Mouse (Mus musculus) hindbrain, embryonic 12.5 days (tissue): Measurements from ENCODE around the gene Zc2hc1b. TPM values are rescaled to one million over a fixed set of nuclear protein-coding genes. Genes with fewer than 3 reads are reported as not detected.

Experiments
- ATAC-seq: fragments of 200-750 bp; cut with Nextera tagmentation; 2 replicates; pipeline ENCODE4 v1.8.0; 2017; ENCODE audit warnings: moderate TSS enrichment; ENCODE audit not compliant: low FRiP score
- H3K27ac ChIP-seq: fragments of 300-500 bp; sonication (generic); 2 replicates; pipeline ENCODE4 v1.5.1; 2016; ENCODE audit warnings: mild to moderate bottlenecking
- H3K27me3 ChIP-seq: fragments of 300-500 bp; sonication (generic); 2 replicates; pipeline ENCODE4 v1.6.1; 2016; ENCODE audit warnings: mild to moderate bottlenecking
- H3K36me3 ChIP-seq: fragments of 300-500 bp; sonication (generic); 2 replicates; pipeline ENCODE4 v1.6.1; 2016; ENCODE audit warnings: mild to moderate bottlenecking
- H3K4me1 ChIP-seq: fragments of 300-500 bp; sonication (generic); 2 replicates; pipeline ENCODE4 v1.6.1; 2016
- H3K4me2 ChIP-seq: fragments of 300-500 bp; sonication (generic); replicated peaks from 2 replicates; pipeline ENCODE4 v1.6.1; 2016; ENCODE audit warnings: mild to moderate bottlenecking
- H3K4me3 ChIP-seq: fragments of 300-500 bp; sonication (generic); 2 replicates; pipeline ENCODE4 v1.5.1; 2016; ENCODE audit warnings: mild to moderate bottlenecking
- H3K9ac ChIP-seq: fragments of 300-500 bp; sonication (generic); 2 replicates; pipeline ENCODE4 v1.6.1; 2016; ENCODE audit warnings: mild to moderate bottlenecking, moderate library complexity
- H3K9me3 ChIP-seq: fragments of 300-500 bp; sonication (generic); replicated peaks from 2 replicates; pipeline ENCODE4 v1.6.1; 2016; ENCODE audit warnings: mild to moderate bottlenecking
- WGBS: fragments of 180-500 bp; shearing (Covaris S2); methylation state at CpG from one replicate; pipeline ENCODE4 v1.1.7; 2016; 5-methylcytosine and 5-hydroxymethylcytosine counted together
- polyA plus RNA-seq: library from polyadenylated mRNA; unstranded; fragments of >200 nt; fragmentation: Nextera tagmentation; extraction: Ambion mirVana; gene quantifications from 2 replicates; pipeline ENCODE4 v1.2.1, GENCODE M21; 2016

The Zc2hc1b gene
- polyA plus RNA-seq, result not detected in 2 replicates

DNA sequence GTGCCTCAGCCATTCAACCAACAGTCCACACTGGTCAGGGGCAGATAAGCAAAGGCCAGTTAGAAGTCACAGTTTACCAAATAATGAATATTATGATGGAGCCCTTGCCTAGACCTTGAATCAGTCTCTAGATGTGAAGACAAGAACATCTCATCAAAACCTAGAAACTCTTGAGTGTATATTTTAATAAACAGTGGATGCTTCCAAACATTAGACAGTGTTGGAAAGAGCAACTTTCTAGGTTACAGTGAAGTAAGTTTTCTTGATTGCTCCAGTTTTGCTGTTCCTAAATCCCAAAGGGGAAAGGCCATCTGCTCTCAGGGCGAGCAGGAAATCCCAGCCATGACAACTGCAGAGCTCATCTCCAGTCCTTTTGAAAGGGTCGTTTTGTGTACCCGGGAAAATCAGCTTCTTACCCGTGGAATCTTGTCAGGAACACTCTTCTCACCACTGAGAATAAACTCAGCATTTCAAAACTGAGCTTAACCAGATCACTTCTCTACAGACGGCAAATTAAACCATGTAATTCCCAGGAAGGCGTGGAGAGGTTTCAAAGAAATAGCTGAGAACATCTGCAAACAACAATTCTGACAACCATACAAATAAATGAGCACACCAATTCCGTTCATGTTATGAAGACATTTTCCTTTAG is at the start of gene Zc2hc1b:
Gene Zc2hc1b, minus strand, starts transcription at position 51 of the 652 bp plus-strand sequence.
- H3K4me2 ChIP-seq, result no peak within 1 kb of the TSS
- H3K4me3 ChIP-seq, result no peak within 1 kb of the TSS
- H3K9me3 ChIP-seq, result no peaks in the 10 kb centered on the region
- no peak within 1 kb of the TSS for H3K27ac ChIP-seq
- peaks cover 68% of the 10 kb centered on the region for H3K36me3 ChIP-seq
- H3K9ac ChIP-seq, result no peak within 1 kb of the TSS
- H3K27me3 ChIP-seq, result no peaks in the 10 kb centered on the region
- 70% methylated on average over 7 of the region's 7 CpGs for WGBS
- H3K4me1 ChIP-seq, result no peaks in the 10 kb centered on the region
- no peak for ATAC-seq

DNA sequence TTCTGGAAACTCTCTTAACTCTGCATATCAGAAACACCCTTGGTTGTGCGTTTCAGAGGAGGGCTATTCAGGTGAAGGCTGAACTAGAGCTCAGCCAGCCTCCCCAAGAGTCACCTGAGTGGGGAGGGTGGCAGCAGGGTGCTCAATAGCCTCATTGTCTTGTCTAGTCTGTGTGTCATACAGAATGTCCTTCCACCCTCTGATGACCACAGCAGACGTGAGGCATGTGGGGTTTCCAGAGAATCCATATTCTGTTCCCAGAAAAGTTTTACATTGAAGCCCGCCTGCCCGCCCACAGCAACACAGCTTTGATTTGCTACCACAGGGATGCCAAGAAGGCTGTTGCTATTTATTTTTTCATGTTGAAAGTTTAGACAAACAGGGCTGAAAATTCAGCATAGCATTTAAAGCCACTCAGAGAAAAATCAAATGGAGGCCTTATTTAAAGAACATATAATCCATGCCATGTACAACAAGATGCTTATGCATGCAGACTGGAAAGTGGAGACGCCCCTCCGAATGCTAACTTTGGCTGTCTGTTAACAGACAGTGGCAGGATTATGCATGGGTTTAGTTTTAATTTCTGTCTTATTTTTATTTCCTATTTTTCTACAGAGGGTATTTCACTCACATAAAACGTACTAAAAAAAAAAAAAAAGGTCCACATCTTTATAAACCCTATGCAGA is 47.7 kb upstream of the Zc2hc1b start:
- Histone ChIP-seq H3K27me3 (no peaks in the 10 kb centered on the region), H3K4me2 (no peak overlapping the region), H3K27ac (no peak overlapping the region), H3K9me3 (no peaks in the 10 kb centered on the region), H3K36me3 (peaks cover 4% of the 10 kb centered on the region), H3K9ac (no peak overlapping the region), H3K4me1 (no peaks in the 10 kb centered on the region), H3K4me3 (no peak overlapping the region)
- ATAC-seq, result no peak
- 87% methylated on average over 7 of the region's 7 CpGs for WGBS

DNA sequence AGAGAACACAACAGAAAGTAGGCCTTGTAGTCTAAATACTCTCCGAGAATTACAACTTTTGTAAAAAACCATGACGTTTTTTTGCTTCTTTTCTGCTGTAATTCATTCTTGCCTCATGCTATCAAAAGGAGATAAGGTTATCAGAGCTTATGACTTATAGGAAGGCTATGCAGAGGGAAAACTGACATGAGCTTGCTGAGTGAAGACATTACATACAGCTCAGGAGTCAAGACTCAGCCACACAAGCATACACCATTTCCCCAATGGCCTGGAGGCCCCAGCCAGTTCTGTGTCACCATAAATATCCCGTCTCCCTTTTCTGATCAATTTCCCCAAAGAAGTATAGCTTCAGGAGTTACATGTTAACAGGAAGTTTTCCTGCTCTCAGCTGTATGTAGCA is 44.3 kb upstream of the Zc2hc1b start:
- WGBS, result 93% methylated on average over 3 of the region's 3 CpGs

DNA sequence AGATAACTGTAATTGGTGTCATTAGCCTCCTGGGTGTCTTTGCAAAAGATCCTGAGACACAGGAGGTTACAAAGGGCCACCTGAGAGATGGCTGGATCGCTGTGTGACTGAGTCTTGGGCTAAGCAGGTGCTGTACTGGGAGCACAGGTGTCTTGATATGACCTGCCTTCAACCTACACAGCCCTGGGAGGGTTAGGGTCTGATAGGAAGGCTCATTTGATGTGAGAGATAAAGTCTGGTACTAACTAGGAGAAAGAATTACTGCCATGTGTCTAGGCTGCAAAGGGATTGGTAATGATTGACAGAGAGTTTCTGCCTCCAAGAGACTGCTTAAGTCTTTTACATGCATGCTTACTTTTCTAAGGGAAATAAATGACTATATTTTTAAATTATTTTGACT is 42.2 kb upstream of the Zc2hc1b start:
- peaks cover 4% of the 10 kb centered on the region; the same call in 1 of the 2 replicates for H3K4me1 ChIP-seq
- H3K4me3 ChIP-seq, result no peak overlapping the region
- no peaks in the 10 kb centered on the region for H3K9me3 ChIP-seq
- H3K36me3 ChIP-seq, result peaks cover 4% of the 10 kb centered on the region
- H3K27ac ChIP-seq, result no peak overlapping the region
- ATAC-seq, result no peak
- H3K4me2 ChIP-seq, result no peak overlapping the region
- no peak overlapping the region for H3K9ac ChIP-seq
- 79% methylated on average over 1 of the region's 1 CpGs for WGBS
- H3K27me3 ChIP-seq, result no peaks in the 10 kb centered on the region

More for the DNA sequence above, 44.3 kb upstream of the Zc2hc1b start:
- Histone ChIP-seq H3K4me3 (no peak overlapping the region), H3K27me3 (no peaks in the 10 kb centered on the region), H3K4me1 (peaks cover 4% of the 10 kb centered on the region; the same call in 1 of the 2 replicates), H3K27ac (no peak overlapping the region), H3K36me3 (peaks cover 4% of the 10 kb centered on the region), H3K4me2 (no peak overlapping the region), H3K9ac (no peak overlapping the region), H3K9me3 (no peaks in the 10 kb centered on the region)
- ATAC-seq, result no peak

DNA sequence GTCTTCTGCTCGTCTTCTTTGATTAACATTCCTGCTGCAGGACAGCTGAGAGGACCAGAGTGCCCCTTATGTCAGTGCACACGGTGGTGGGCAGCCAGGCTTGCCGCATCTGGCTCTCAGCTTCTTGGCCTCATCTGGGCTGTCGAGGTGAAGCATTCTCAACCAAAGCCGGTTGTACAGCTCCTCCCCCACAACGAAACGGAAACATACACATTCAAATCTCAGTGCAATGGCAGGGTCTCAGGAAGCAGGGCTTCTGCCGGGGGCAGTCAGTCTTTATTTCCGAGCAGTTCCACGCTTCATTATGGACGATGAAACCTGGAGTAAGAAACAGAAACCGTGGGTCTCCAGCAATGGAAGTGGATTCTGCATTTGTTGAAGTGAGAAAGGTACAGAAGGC is 36.1 kb upstream of the Zc2hc1b start:
- Histone ChIP-seq H3K9ac (no peak overlapping the region), H3K27ac (no peak overlapping the region), H3K4me1 (peaks cover 4% of the 10 kb centered on the region; the same call in 1 of the 2 replicates), H3K4me2 (no peak overlapping the region), H3K36me3 (no peaks in the 10 kb centered on the region), H3K27me3 (no peaks in the 10 kb centered on the region), H3K9me3 (no peaks in the 10 kb centered on the region), H3K4me3 (no peak overlapping the region)
- ATAC-seq, result no peak
- 80% methylated on average over 12 of the region's 12 CpGs for WGBS

DNA sequence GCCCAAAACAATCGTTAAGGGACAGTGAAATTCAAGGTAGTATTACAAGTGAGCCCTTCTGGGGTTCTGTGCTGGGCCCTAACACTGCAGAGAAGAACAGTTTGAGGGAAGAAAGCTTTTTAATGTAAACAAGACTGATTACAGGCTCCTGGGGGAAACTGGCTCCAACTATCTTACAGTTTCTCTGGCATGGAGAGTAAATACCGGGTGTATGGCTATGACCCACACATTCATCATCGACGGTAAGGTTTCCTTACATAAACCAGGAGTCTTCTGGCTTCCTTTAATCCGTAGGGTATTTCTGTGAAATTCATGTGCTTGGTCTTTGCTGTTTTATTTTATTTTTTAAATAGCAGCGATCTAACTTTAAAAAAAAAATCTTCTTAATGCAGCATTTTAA is 35.0 kb upstream of the Zc2hc1b start:
- H3K4me3 ChIP-seq, result no peak overlapping the region
- no peaks in the 10 kb centered on the region for H3K27me3 ChIP-seq
- no peaks in the 10 kb centered on the region for H3K36me3 ChIP-seq
- no peak overlapping the region for H3K9ac ChIP-seq
- H3K9me3 ChIP-seq, result no peaks in the 10 kb centered on the region
- no peak overlapping the region for H3K27ac ChIP-seq
- WGBS, result 85% methylated on average over 6 of the region's 6 CpGs
- ATAC-seq, result no peak
- peaks cover 4% of the 10 kb centered on the region; the same call in 1 of the 2 replicates for H3K4me1 ChIP-seq
- H3K4me2 ChIP-seq, result no peak overlapping the region

DNA sequence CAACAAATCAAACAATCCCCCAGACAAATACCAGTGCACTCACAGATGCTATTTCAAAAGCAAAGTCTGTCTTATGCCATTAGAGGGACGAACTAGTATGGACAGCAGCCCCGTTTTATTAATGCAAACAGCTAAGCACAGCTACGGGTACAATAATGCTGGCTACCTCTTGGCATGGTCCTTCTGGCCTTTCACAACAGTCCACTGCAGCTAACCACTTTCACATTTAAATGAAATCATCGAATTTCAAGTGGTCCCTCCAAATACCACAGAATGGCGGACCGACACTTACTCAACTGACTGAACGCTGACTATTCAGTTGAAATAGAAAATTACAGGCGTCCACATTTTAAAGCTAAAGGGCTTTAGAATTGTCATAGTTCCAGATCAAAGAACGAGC is 34.5 kb upstream of the Zc2hc1b start:
- ATAC-seq, result no peak
- 75% methylated on average over 9 of the region's 9 CpGs for WGBS

DNA sequence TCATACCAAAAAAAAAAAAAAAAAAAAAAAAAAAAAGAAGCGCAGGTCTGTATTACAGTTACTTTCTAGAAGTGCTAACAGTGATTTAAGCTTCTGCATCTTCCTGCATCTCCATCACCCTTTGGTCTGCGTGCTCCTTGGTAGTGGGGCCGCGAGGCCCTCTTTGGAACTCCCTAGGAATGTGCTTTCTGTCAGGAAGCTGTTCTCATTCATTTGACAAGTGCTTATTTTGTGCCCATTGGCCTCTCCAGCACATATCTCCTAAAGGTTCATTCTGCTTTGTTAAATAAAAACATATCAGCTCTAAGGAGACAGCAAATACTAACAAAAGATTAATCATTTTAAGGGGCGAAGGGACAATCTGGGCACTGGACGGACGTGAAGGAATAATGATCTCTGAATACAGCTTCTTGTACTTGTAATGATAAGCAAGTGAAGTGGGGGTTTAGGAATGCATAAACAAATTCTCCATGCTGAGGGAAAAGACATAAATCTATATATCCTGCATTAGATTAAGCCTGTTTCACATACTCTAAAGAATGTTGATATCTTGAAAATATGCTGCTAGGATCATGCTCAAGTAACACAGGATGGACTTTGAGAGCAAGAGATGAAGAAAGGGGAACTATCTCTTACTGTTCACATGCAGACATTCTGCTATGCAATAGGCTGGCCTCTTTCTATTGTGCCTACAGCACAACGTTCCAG is 32.3 kb upstream of the Zc2hc1b start:
- Histone ChIP-seq H3K9ac (no peak overlapping the region), H3K4me3 (no peak overlapping the region), H3K4me1 (no peaks in the 10 kb centered on the region), H3K27me3 (no peaks in the 10 kb centered on the region), H3K9me3 (no peaks in the 10 kb centered on the region), H3K4me2 (no peak overlapping the region), H3K36me3 (no peaks in the 10 kb centered on the region), H3K27ac (no peak overlapping the region)
- 74% methylated on average over 8 of the region's 8 CpGs for WGBS
- ATAC-seq, result no peak

More for the DNA sequence above, 34.5 kb upstream of the Zc2hc1b start:
- Histone ChIP-seq H3K4me2 (no peak overlapping the region), H3K9me3 (no peaks in the 10 kb centered on the region), H3K27me3 (no peaks in the 10 kb centered on the region), H3K4me3 (no peak overlapping the region), H3K4me1 (no peaks in the 10 kb centered on the region), H3K27ac (no peak overlapping the region), H3K36me3 (no peaks in the 10 kb centered on the region), H3K9ac (no peak overlapping the region)

DNA sequence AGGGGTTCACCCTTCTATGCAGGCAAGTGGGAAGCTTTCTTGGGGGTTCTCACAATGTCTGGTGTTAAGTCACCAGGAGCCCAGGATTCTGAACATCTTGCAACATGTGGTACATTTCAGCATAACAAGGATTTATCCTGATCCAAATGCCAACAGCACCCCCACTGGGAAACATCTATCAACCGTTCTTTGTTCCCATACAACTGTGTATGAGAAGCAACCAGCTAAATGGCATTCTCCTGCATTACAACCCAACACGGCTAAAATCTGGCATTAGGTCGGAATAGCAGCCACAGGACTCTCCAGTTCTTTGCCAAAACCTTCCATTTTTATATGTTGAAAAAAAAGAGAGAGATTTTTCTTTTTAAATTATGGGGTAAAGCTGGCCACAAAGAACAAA is 31.7 kb upstream of the Zc2hc1b start:
- 64% methylated on average over 3 of the region's 3 CpGs for WGBS
- H3K4me1 ChIP-seq, result no peaks in the 10 kb centered on the region
- H3K27me3 ChIP-seq, result no peaks in the 10 kb centered on the region
- no peak overlapping the region for H3K4me2 ChIP-seq
- H3K9me3 ChIP-seq, result no peaks in the 10 kb centered on the region
- no peaks in the 10 kb centered on the region for H3K36me3 ChIP-seq
- ATAC-seq, result no peak
- no peak overlapping the region for H3K9ac ChIP-seq
- H3K27ac ChIP-seq, result no peak overlapping the region
- no peak overlapping the region for H3K4me3 ChIP-seq

DNA sequence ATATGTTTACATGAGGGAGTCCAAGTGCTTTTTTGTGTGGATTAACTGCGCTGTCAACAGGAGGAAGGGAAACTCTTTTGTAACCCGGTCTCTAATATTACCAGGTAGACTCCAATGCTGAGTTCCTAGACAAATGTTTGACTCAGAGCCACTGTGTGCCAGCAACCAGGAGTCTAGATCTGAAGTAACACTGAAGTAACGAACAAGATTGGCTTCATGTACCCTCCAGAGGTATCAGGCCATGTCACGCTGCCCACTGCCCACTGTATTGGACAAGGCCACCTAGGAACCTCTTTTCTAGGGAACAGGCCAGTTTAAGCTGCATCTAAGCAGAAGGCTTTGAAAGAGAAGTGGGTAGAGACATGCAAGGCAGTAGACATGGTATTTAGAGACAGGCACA is 31.2 kb upstream of the Zc2hc1b start:
- no peak for ATAC-seq

DNA sequence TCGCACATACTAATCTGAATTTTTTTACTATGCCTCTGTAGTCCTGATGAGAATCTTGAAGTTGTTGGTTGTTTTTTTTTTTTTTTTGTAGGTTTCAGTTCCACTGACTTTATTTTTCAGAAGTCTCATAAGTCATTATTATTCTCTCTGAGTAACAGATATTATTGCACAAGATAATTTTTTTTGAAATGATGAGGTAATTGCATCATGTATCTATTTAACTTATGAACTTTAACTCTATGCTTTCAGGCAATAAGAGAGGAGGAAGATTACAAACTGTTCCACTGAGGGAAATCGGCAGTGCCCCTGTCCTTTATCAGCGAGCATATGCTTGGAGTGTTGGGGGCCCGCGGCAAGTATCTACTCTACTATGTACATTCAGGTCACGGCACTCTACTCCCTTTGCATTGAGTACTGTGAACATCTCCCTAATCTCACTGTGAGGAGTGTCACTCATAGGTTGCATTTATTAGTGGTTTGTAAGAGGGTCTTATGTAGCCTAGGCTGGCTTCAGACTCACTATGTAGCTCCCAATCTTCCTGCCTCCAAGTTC is 24.0 kb upstream of the Zc2hc1b start:
- H3K9ac ChIP-seq, result no peak overlapping the region
- no peak overlapping the region for H3K4me2 ChIP-seq
- no peaks in the 10 kb centered on the region for H3K36me3 ChIP-seq
- no peaks in the 10 kb centered on the region for H3K4me1 ChIP-seq
- H3K9me3 ChIP-seq, result no peaks in the 10 kb centered on the region
- H3K4me3 ChIP-seq, result no peak overlapping the region
- WGBS, result 94% methylated on average over 6 of the region's 6 CpGs
- ATAC-seq, result no peak
- H3K27me3 ChIP-seq, result no peaks in the 10 kb centered on the region
- no peak overlapping the region for H3K27ac ChIP-seq

More for the DNA sequence above, 31.2 kb upstream of the Zc2hc1b start:
- no peak overlapping the region for H3K9ac ChIP-seq
- no peaks in the 10 kb centered on the region for H3K9me3 ChIP-seq
- 93% methylated on average over 4 of the region's 4 CpGs for WGBS
- no peaks in the 10 kb centered on the region for H3K36me3 ChIP-seq
- H3K4me2 ChIP-seq, result no peak overlapping the region
- H3K4me1 ChIP-seq, result no peaks in the 10 kb centered on the region
- no peak overlapping the region for H3K27ac ChIP-seq
- H3K27me3 ChIP-seq, result no peaks in the 10 kb centered on the region
- no peak overlapping the region for H3K4me3 ChIP-seq

DNA sequence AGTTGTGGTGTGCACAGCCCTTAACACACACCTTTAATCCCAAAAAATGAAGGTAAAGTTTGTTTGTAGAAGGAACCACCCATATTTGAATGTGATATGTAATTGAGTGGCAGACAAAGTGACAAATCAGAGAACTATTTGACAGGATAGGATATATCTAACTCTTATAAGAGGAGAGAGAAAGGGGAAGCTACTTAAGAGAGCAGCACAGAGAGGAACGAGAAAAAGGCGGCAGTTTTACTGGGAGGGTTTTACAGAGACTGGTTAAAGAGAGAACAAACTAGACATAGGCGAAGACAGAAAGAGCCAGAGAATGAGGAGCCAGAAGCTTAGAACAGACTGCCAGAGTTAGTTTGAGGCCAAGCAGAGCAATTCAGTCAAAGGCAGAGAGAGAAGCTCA is 23.0 kb upstream of the Zc2hc1b start:
- H3K9ac ChIP-seq, result no peak overlapping the region
- no peaks in the 10 kb centered on the region for H3K27me3 ChIP-seq
- H3K9me3 ChIP-seq, result no peaks in the 10 kb centered on the region
- no peaks in the 10 kb centered on the region for H3K36me3 ChIP-seq
- no peak for ATAC-seq
- no peak overlapping the region for H3K4me3 ChIP-seq
- H3K4me1 ChIP-seq, result no peaks in the 10 kb centered on the region
- WGBS, result 90% methylated on average over 3 of the region's 3 CpGs
- no peak overlapping the region for H3K4me2 ChIP-seq
- no peak overlapping the region for H3K27ac ChIP-seq
